Mouse (Mus musculus) limb, embryonic 12.5 days (tissue): ENCODE measurements around the gene Slc22a4. TPM values are rescaled to one million over a fixed set of nuclear protein-coding genes. Genes with fewer than 3 reads are reported as not detected.

Experiments
- ATAC-seq: fragments of 200-750 bp; cut with Nextera tagmentation; 2 replicates; pipeline ENCODE4 v1.8.0; 2017; ENCODE audit warnings: low read depth, moderate TSS enrichment; ENCODE audit not compliant: insufficient number of reproducible peaks, insufficient read depth, low FRiP score, low TSS enrichment
- H3K27ac ChIP-seq: fragments of 300-500 bp; sonication (generic); 2 replicates; pipeline ENCODE4 v1.5.1; 2016; ENCODE audit warnings: mild to moderate bottlenecking, moderate library complexity
- H3K27me3 ChIP-seq: fragments of 300-500 bp; sonication (generic); 2 replicates; pipeline ENCODE4 v1.6.1; 2016; ENCODE audit warnings: mild to moderate bottlenecking, moderate library complexity
- H3K36me3 ChIP-seq: fragments of 300-500 bp; sonication (generic); 2 replicates; pipeline ENCODE4 v1.6.1; 2016; ENCODE audit warnings: mild to moderate bottlenecking, moderate library complexity
- H3K4me1 ChIP-seq: fragments of 300-500 bp; sonication (generic); replicated peaks from 2 replicates; pipeline ENCODE4 v1.6.1; 2016
- H3K4me2 ChIP-seq: fragments of 300-500 bp; sonication (generic); 2 replicates; pipeline ENCODE4 v1.6.1; 2016; ENCODE audit warnings: mild to moderate bottlenecking, moderate library complexity
- H3K4me3 ChIP-seq: fragments of 300-500 bp; sonication (generic); replicated peaks from 2 replicates; pipeline ENCODE4 v1.5.1; 2016; ENCODE audit warnings: mild to moderate bottlenecking
- H3K9ac ChIP-seq: fragments of 300-500 bp; sonication (generic); replicated peaks from 2 replicates; pipeline ENCODE4 v1.6.1; 2016; ENCODE audit warnings: mild to moderate bottlenecking, moderate library complexity
- H3K9me3 ChIP-seq: fragments of 300-500 bp; sonication (generic); 2 replicates; pipeline ENCODE4 v1.6.1; 2016; ENCODE audit warnings: mild to moderate bottlenecking, moderate library complexity
- WGBS: fragments of 180-500 bp; shearing (Covaris S2); methylation state at CpG from one replicate; pipeline ENCODE4 v1.1.7; 2016; 5-methylcytosine and 5-hydroxymethylcytosine counted together
- polyA plus RNA-seq: library from polyadenylated mRNA; unstranded; fragments of >200 nt; fragmentation: Nextera tagmentation; extraction: Ambion mirVana; gene quantifications from 2 replicates; pipeline ENCODE4 v1.2.1, GENCODE M21; 2016

The Slc22a4 gene
- 1.3 and 1.7 TPM in 2 replicates for polyA plus RNA-seq

DNA sequence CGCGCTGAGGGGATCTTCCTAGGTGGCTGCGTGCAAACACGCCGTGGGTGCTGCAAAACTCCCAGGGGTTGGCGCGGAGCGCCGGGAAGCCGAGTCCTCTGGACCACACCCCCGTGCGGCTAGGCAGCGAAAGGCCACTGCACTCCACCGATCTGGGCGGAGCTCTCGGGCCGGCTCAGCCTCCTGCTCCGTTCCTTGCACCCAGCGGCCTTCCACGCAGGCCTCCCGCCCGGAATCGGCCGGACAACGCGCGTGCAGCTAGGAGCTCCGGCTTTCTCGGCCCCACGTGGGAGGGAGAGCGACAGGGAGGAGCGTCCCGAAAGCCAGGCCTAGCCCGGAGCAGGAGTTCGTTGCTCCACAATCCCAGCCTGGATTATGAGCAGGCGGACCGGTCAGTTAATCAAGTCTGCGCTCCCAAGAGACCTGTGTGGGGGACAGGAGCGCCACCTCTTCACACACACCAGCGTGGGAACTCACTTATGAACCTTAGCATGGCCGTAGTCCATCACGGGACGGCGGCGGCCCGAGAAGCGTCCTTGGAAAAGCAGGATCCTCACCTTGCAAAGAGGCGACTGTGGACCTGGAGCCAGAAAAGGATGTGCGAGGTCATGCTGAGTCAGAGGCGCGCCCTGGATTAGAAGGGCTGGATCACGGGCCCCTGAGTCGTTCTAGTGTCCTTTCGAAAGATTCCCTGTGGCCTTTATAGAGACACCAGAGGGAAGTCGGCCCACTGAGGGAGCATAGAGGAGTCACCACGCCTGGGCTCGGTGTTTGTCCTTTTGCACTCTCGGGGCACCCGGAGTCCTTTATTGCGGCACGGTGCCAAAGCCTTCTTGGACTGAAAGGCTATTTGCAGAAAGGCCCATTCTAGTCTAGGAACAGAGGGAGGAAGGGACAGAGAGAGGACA is at the start of gene Slc22a4:
Gene Slc22a4, minus strand, starts transcription at position 47 of the 908 bp plus-strand sequence.
- H3K36me3 ChIP-seq, result no peaks in the 10 kb centered on the region
- H3K4me3 ChIP-seq, result peak within 1 kb of the TSS; percentile 55
- no peaks in the 10 kb centered on the region for H3K9me3 ChIP-seq
- peak; percentile 79; the same call in 1 of the 2 replicates for ATAC-seq
- H3K27ac ChIP-seq, result peak within 1 kb of the TSS; percentile 26; the same call in 1 of the 2 replicates
- peaks cover 46% of the 10 kb centered on the region for H3K27me3 ChIP-seq
- H3K4me2 ChIP-seq, result peak within 1 kb of the TSS; percentile 94
- 2% methylated on average over 61 of the region's 61 CpGs for WGBS
- peak within 1 kb of the TSS; percentile 58 for H3K9ac ChIP-seq
- H3K4me1 ChIP-seq, result peaks cover 10% of the 10 kb centered on the region

DNA sequence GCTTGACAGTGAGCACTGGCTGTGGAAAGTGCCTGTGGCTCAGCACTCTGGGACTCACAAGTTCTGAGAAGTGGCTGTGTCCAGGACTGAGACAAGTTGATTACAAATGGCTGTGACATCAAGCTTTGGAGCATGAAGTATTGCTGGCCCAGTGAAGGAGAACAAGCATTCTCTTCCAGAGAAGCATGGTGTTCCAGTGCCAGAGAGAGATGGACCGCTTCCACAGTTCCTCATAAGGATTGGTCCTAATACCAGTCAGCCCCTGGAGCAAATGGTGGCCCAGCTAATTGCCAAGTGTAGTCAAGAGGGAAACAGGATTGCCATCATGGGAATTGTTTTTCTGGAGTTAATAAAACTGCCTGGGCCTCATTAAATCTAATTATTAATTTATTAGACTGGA is 48.2 kb upstream of the Slc22a4 start:
- Histone ChIP-seq H3K36me3 (no peaks in the 10 kb centered on the region), H3K4me2 (no peak overlapping the region), H3K4me3 (no peak overlapping the region), H3K9ac (no peak overlapping the region), H3K9me3 (no peaks in the 10 kb centered on the region), H3K27me3 (no peaks in the 10 kb centered on the region), H3K27ac (no peak overlapping the region), H3K4me1 (peaks cover 19% of the 10 kb centered on the region)
- no peak for ATAC-seq
- WGBS, result 63% methylated on average over 1 of the region's 1 CpGs

DNA sequence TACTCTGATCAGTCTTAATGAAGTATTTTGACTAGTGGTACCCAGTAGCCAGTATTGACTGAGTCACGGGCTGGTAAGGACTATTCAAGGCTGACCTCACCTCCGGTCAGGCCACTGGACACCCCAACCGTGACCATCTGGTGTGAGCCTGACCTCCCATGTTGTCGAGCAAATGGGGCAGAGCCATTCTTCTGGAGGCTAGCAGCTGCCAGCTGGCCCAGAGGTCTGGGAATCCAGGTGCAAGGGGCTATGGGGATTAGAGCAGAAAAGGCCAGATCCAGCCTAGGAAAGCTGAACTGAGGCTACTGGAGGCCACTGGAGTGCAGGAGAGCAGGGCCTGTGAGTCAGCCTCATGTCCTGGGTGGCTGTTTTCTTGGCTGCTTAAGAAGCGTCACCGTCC is 47.5 kb upstream of the Slc22a4 start:
- no peaks in the 10 kb centered on the region for H3K9me3 ChIP-seq
- H3K4me1 ChIP-seq, result peaks cover 15% of the 10 kb centered on the region
- H3K27me3 ChIP-seq, result no peaks in the 10 kb centered on the region
- no peak for ATAC-seq
- no peak overlapping the region for H3K9ac ChIP-seq
- no peak overlapping the region for H3K4me2 ChIP-seq
- H3K27ac ChIP-seq, result no peak overlapping the region
- H3K36me3 ChIP-seq, result no peaks in the 10 kb centered on the region
- 69% methylated on average over 6 of the region's 6 CpGs for WGBS
- no peak overlapping the region for H3K4me3 ChIP-seq

DNA sequence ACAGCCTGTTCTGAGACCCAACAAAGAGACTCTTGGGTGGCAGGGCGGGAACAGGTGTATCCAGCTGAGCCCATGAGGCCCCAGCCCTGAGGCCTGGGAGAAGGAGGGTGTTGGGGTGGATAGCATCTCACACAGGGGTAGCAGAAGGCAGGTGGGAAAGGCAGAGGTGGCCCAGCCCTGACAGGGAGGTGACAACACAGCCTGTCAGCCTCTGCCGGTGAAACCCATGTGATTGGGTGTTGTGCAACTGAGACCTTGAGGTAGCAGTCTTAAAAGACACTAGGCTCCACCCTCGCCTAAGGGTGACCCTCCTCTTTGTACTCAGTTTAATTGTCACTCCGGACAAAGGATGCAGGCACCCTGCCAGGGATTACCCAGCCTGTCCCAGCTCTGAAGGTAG is 45.4 kb upstream of the Slc22a4 start:
- Histone ChIP-seq H3K27ac (no peak overlapping the region), H3K27me3 (no peaks in the 10 kb centered on the region), H3K36me3 (no peaks in the 10 kb centered on the region), H3K4me1 (peaks cover 23% of the 10 kb centered on the region), H3K9ac (no peak overlapping the region), H3K4me3 (no peak overlapping the region), H3K9me3 (no peaks in the 10 kb centered on the region), H3K4me2 (no peak overlapping the region)
- ATAC-seq, result no peak
- 48% methylated on average over 4 of the region's 4 CpGs for WGBS

DNA sequence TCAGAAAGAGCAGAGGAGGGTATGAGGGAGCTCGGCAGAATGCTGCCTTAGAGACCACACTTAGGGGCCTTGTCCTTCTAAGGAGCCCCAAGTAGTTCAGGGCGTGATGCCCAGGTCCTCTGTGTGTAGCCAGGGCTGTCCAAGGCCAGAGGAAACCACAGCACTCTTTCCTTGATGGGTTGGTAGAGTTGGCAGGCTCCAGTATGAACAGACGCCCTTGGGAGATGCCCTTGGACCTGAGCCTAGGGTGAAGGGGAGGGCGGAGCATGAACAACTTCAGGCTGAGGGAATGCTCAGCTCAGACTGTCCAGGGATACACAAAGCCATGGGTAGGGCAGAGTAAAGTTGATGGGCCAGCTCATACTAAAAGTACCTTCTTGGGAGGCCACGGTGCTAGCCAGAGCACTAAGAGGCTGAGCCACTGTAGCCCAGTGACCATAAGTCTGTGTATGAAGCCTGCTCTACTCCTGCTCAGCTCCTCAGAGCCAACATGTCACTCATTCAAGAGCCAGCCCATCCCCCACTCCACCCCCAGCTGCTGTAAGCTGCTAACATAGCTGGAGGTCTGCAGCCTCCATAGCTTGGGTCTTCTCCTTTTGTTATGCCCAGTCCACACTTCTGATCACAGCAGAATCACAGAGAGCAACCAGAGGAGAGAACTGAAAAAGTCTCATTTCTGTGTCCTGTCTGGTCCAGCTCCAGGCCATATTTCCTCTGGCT is 44.0 kb upstream of the Slc22a4 start:
- no peak overlapping the region for H3K4me2 ChIP-seq
- no peaks in the 10 kb centered on the region for H3K9me3 ChIP-seq
- ATAC-seq, result no peak
- H3K9ac ChIP-seq, result no peak overlapping the region
- H3K4me1 ChIP-seq, result peaks cover 34% of the 10 kb centered on the region
- no peak overlapping the region for H3K27ac ChIP-seq
- WGBS, result 88% methylated on average over 5 of the region's 5 CpGs
- no peak overlapping the region for H3K4me3 ChIP-seq
- H3K36me3 ChIP-seq, result no peaks in the 10 kb centered on the region
- no peaks in the 10 kb centered on the region for H3K27me3 ChIP-seq

DNA sequence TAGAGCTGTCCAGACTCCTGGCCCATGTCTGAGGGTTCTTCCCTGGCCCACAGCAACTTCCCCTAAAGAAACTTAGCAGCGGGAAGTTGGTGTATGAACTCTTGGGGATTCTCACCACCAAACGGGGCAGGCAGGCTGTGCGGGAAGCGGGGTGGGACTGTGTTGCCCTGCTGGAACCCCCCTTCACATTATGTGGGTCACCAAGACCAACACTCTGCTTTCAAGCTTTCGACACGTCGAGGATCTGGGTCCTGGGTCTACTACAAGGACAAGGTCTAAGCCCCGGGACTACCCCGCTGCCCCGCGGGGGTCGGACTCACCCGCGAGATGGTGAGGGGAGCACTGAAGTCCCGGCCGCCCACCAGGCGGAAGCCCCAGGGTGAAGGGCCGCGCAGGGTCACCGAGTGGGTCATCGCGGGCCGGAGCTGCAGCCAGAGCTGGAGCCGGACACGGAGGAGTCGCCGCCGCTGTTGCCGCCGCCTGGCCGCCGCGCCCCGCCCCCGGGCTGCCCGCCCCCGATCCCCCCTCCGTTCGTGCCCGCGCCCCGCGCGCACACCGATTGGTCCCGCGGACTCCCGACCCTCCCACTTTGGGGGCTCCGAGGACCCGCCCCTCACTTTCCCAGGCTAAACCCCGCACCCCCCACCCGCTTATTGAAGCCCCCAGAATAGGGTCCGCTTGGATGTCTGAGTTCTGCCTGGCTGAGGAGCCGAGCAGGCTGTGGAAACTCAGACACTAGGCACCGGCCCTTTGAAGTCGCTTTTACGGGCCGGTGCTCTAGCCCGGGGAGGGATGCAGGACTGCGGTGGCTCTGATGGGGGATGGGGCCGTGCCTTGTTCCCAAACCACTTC is 40.9 kb upstream of the Slc22a4 start, which contains the start of gene Pdlim4:
Gene Pdlim4, minus strand, starts transcription at position 495 of the 852 bp plus-strand sequence.
- H3K36me3 ChIP-seq, result peaks cover 19% of the 10 kb centered on the region; the same call in 1 of the 2 replicates
- no peaks in the 10 kb centered on the region for H3K27me3 ChIP-seq
- peak within 1 kb of the TSS; percentile 89 for H3K4me2 ChIP-seq
- peak within 1 kb of the TSS; percentile 85 for H3K9ac ChIP-seq
- peak within 1 kb of the TSS; percentile 62 for H3K4me3 ChIP-seq
- peaks cover 64% of the 10 kb centered on the region for H3K4me1 ChIP-seq
- WGBS, result under 1% methylated on average over 55 of the region's 61 CpGs
- H3K9me3 ChIP-seq, result no peaks in the 10 kb centered on the region
- ATAC-seq, result peak; percentile 75
- H3K27ac ChIP-seq, result peak within 1 kb of the TSS; percentile 91

DNA sequence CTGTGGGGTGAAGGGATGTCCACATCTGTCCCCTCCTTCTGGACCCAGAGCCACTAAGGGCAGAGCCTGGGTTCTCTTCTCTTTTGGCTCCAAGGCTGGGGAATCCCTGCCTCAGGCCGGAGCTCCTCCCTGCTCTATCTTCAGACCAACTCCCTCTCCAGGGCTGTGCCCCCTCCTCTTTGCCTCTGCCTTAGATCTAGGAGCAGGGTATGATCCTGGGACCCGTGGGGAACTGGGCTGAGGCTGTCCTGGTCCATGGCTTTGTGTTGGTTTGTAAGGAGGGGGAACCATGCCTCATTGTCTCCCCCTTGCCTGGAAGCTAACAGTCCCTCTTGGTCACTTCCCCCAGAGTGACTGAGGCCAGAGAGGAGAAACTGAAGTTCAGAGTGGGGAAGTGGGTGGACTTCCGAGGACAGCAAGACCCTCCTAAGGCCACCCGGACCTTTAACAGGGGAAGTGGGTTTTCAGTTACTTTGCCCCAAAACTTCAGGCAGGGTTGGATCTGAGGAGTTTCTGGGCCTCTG is 40.2 kb upstream of the Slc22a4 start:
- Histone ChIP-seq H3K9ac (peak overlapping the region; percentile 85), H3K27ac (peak overlapping the region; percentile 91), H3K9me3 (no peaks in the 10 kb centered on the region), H3K4me3 (peak overlapping the region; percentile 62), H3K36me3 (peaks cover 26% of the 10 kb centered on the region), H3K4me1 (peaks cover 67% of the 10 kb centered on the region), H3K4me2 (peak overlapping the region; percentile 89), H3K27me3 (no peaks in the 10 kb centered on the region)
- ATAC-seq, result 0 out of 2 replicates have a peak, but pooled peaks have one; percentile 5
- 10% methylated on average over 4 of the region's 4 CpGs for WGBS

DNA sequence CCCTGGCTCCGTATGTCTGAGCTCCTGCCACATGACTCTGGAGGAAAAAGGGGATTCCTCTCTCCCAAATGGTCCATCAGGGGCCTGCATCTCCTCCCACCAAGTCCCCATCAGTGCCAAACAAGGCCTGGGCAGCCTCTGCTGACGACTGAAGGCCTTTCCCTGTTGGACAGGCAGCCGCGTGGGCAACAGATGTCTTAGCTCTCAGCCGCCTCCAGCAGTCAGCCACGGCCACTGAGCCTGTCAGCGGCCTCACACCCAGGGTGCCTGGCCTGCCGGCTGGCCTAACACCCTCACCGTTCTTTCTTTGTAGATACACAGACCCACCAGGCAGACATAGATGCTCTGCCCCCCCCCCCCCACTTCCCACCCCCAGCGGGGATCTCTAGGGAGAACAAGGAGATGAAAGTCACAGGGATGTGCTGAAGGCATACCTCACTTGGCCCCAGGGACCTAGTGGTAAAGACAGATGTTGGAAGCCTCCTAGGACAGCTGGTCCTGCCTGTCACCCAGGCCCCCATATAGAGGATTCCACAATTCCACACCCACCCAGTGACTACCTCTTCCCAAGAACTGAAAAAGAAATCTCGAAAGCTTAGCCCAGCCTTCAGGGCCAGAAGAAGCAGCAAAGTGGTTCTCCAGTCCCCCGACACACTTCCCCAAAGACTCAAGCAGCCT is 39.6 kb upstream of the Slc22a4 start:
- Histone ChIP-seq H3K36me3 (peaks cover 31% of the 10 kb centered on the region), H3K4me3 (peak overlapping the region; percentile 62), H3K4me1 (peaks cover 70% of the 10 kb centered on the region), H3K9ac (peak overlapping the region; percentile 85), H3K27me3 (no peaks in the 10 kb centered on the region), H3K9me3 (no peaks in the 10 kb centered on the region), H3K4me2 (peak overlapping the region; percentile 89), H3K27ac (peak overlapping the region; percentile 91)
- no peak for ATAC-seq
- 8% methylated on average over 12 of the region's 12 CpGs for WGBS

DNA sequence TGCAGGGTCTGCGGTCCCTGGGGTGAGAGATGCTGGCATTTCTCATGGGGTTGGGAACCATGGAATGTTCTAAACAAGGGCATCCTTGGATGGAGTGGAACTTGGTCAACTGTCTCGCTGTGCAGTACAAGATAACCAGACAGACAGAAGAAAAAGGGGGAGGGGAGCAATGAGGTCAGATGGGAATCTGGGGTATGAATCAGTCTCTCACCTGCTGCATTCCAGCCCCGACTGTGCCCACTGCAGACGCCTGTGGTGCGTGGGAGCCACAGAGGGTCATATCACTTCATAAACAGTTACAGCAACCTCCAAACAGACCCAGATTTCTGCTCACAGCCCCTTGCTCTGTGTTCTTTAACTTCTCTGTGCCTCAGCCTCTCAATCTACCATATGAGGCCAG is 38.5 kb upstream of the Slc22a4 start:
- Histone ChIP-seq H3K9me3 (no peaks in the 10 kb centered on the region), H3K27ac (peak overlapping the region; percentile 91; the same call in 1 of the 2 replicates), H3K4me1 (peaks cover 73% of the 10 kb centered on the region), H3K4me3 (peak overlapping the region; percentile 62), H3K36me3 (peaks cover 41% of the 10 kb centered on the region), H3K4me2 (peak overlapping the region; percentile 89), H3K27me3 (no peaks in the 10 kb centered on the region), H3K9ac (peak overlapping the region; percentile 85)
- ATAC-seq, result no peak
- whole genome bisulfite sequencing, result 59% methylated on average over 5 of the region's 5 CpGs

DNA sequence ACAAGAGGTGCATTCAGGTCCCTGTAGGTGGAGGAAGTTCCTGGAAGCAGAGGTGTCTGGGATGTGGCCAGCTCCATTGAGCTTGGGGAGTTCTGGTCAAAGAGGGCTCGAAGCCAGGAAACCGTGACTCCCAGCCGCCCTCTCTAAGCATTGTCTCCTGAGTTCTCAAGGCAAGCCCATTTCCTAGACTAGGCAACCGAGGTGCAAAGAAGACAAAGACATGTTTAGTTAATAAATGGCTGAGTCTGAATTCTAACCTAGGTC is 38.0 kb upstream of the Slc22a4 start:
- Histone ChIP-seq H3K27me3 (no peaks in the 10 kb centered on the region), H3K4me2 (peak overlapping the region; percentile 89; the same call in 1 of the 2 replicates), H3K9me3 (no peaks in the 10 kb centered on the region), H3K36me3 (peaks cover 44% of the 10 kb centered on the region), H3K27ac (no peak overlapping the region), H3K4me1 (peaks cover 79% of the 10 kb centered on the region), H3K4me3 (no peak overlapping the region), H3K9ac (no peak overlapping the region)
- ATAC-seq, result no peak
- 92% methylated on average over 4 of the region's 4 CpGs for WGBS
